8 mouse cellular contexts compared by ENCODE assay signal in genomic region chrX:53166901-53167525, GRCm38 (mm10).
A peak's percentile ranks its signal among the peaks of the same experiment; 100 is the strongest.
DNase-seq lines count a peak whose midpoint lies in the region; ATAC-seq lines count a peak whose summit lies in the region.

No protein-coding gene starts in this region.

- no peak for ATAC-seq in megakaryocyte, adult 5-6 weeks (ENCODE audit: poor library complexity, severe bottlenecking)

- intact Hi-C loops in gastrocnemius, postnatal 14 days (cut with DNase I; ENCODE audit: low total_unique reads) = no loop called here
- intact Hi-C loops in gastrocnemius, postnatal 36 days (cut with DNase I) = no loop called here
- intact Hi-C loops in heart, postnatal 36 days (cut with DNase I) = loop anchor here (2.0 to 5.0 kb wide), 2 partner anchors 50 to 110 kb away; no protein-coding TSS in a partner anchor

- peak; percentile 36 for DNase-seq in gastrocnemius, postnatal 14 days
- DNase-seq in gastrocnemius, postnatal 36 days = no peak
- DNase-seq in urinary bladder, postnatal 14 days (ENCODE audit: low spot score) = peak; percentile 9
- DNase-seq in urinary bladder, postnatal 10 days (ENCODE audit: low spot score) = no peak
- DNase-seq in heart, postnatal 36 days = peak; percentile 4 to 14
- DNase-seq in adrenal gland, postnatal 25 days = no peak
- DNase-seq in left cerebral cortex, adult 9 months (ENCODE audit: low spot score in 2 of 2) = no peak

Comparison
In these comparisons a context has a peak if more than half of its experiments do, and no peak if none do; other contexts are left out.
1. DNase-seq: peak in gastrocnemius, postnatal 14 days (single experiment), urinary bladder, postnatal 14 days (single experiment) and heart, postnatal 36 days (2 of 2); none in gastrocnemius, postnatal 36 days (0 of 2), urinary bladder, postnatal 10 days (single experiment), adrenal gland, postnatal 25 days (single experiment) and left cerebral cortex, adult 9 months (0 of 2).